Comparison of ENCODE assay signal across 7 mouse cellular contexts in genomic region chr2:169061520-169061919, GRCm38 (mm10).
DNase-seq lines count a peak whose midpoint lies in the region; ATAC-seq and TF ChIP-seq lines count a peak whose summit lies in the region.

No protein-coding gene starts in this region.

- H3K9ac ChIP-seq in intestine, embryonic 14.5 days (ENCODE audit: low read length) = 0 out of 2 replicates have a peak overlapping the region, but pooled peaks have one; percentile 20

- H3K4me3 ChIP-seq in cortical plate, adult 2 months (ENCODE audit: insufficient read depth, low read length) = no peak overlapping the region
- H3K4me3 ChIP-seq in intestine, embryonic 14.5 days (ENCODE audit: low read depth, low read length) = no peak overlapping the region
- no peak overlapping the region for H3K4me3 ChIP-seq in small intestine, adult 2 months (ENCODE audit: low read depth, low read length)

- 2% methylated on average over 11 of the region's 11 CpGs for WGBS in intestine, embryonic 14.5 days
- 5% methylated on average over 11 of the region's 11 CpGs for WGBS in small intestine, adult 2 months

- TF ChIP-seq POLR2A in cortical plate, adult 2 months (IDR thresholded peaks at IDR 0.05; ENCODE audit: extremely low read depth, insufficient read depth, low read length) = no peak
- no peak for TF ChIP-seq POLR2A in small intestine, adult 2 months (IDR thresholded peaks at IDR 0.05; ENCODE audit: low read depth, low read length)

- no peak overlapping the region for H3K27ac ChIP-seq in cortical plate, adult 2 months (ENCODE audit: insufficient read depth, low read length)
- H3K27ac ChIP-seq in intestine, embryonic 14.5 days (ENCODE audit: low read depth) = no peak overlapping the region
- no peak overlapping the region for H3K27ac ChIP-seq in small intestine, adult 2 months (ENCODE audit: insufficient read depth, low read depth, low read length)

- no peaks in the 10 kb centered on the region for H3K36me3 ChIP-seq in intestine, embryonic 14.5 days (ENCODE audit: control insufficient read depth, insufficient read depth, low read length)
- H3K36me3 ChIP-seq in small intestine, adult 2 months (ENCODE audit: control insufficient read depth, insufficient read depth, low read length) = no peaks in the 10 kb centered on the region

- H3K4me1 ChIP-seq in cortical plate, adult 2 months (ENCODE audit: control insufficient read depth, insufficient read depth, low read length) = peaks cover 2% of the 10 kb centered on the region; the same call in 1 of the 2 replicates
- H3K4me1 ChIP-seq in intestine, embryonic 14.5 days (replicated peaks; ENCODE audit: control insufficient read depth, insufficient read depth, low read length) = peaks cover 8% of the 10 kb centered on the region
- H3K4me1 ChIP-seq in small intestine, adult 2 months (ENCODE audit: control insufficient read depth, insufficient read depth, insufficient read length, low read length) = no peaks in the 10 kb centered on the region

- peak; percentile 85 for DNase-seq in adrenal gland, postnatal 10 days
- peak; percentile 69 for DNase-seq in gastrocnemius, postnatal 14 days
- DNase-seq in intestine, embryonic 14.5 days (ENCODE audit: low spot score) = peak; percentile 92
- DNase-seq in left cerebral cortex, adult 8-10 months (ENCODE audit: low spot score in 2 of 2) = peak; percentile 30 to 63
- DNase-seq in mesoderm, embryonic 11.5 days (ENCODE audit: low read depth, low spot score) = peak; percentile 90

- no peaks in the 10 kb centered on the region for H3K27me3 ChIP-seq in intestine, embryonic 14.5 days (replicated peaks; ENCODE audit: control insufficient read depth, insufficient read depth, low read length)
- no peaks in the 10 kb centered on the region for H3K27me3 ChIP-seq in small intestine, adult 2 months (ENCODE audit: control insufficient read depth, insufficient read depth, low read length)

- peak; percentile 80 for TF ChIP-seq CTCF in cortical plate, adult 2 months (IDR thresholded peaks at IDR 0.05; ENCODE audit: extremely low read depth, insufficient read depth, low read length)
- peak; percentile 77; the same call in 1 of the 2 replicates for TF ChIP-seq CTCF in small intestine, adult 2 months (IDR thresholded peaks at IDR 0.05; ENCODE audit: extremely low read depth, insufficient read length, insufficient replicate concordance, low read depth, low read length)

- intact Hi-C loops in gastrocnemius, postnatal 14 days (cut with DNase I; ENCODE audit: low total_unique reads) = loop anchor here (10.0 kb wide), 1 partner anchor 1043 kb away; no protein-coding TSS in a partner anchor

- peak overlapping the region; percentile 39 for H3K4me2 ChIP-seq in intestine, embryonic 14.5 days (ENCODE audit: low read length)

- no peak; the same call in 1 of the 2 replicates for ATAC-seq in intestine, embryonic 14.5 days (replicated peaks; ENCODE audit: low FRiP score, low TSS enrichment, low read depth)

- peaks cover 9% of the 10 kb centered on the region; the same call in 1 of the 2 replicates for H3K9me3 ChIP-seq in intestine, embryonic 14.5 days (ENCODE audit: control insufficient read depth, low read length)
